Mouse (Mus musculus) left cerebral cortex, postnatal 14 days (tissue): Measurements from ENCODE around the gene Cic. TPM values are rescaled to one million over a fixed set of nuclear protein-coding genes. Genes with fewer than 3 reads are reported as not detected.

Experiments
- DNase-seq, 2 experiments: peaks; one replicate each; pipeline ENCODE4 v3.0.0; 2021 to 2022; ENCODE audit warnings: low spot score in 2 of 2, mixed read lengths in 1 of 2
- intact Hi-C: fragments of 180-260 bp; cut with DNase I; formaldehyde crosslinking; loops from one replicate; pipeline ENCODE4 v1.15.1; 2025
- total RNA-seq, 2 experiments: library from RNA; stranded (reverse); gene quantifications; 2 replicates each; pipeline ENCODE4 v1.2.3; 2021

Gene Cic
- total RNA-seq, 2 experiments from 2014 or later, result 246 to 255 TPM

DNA sequence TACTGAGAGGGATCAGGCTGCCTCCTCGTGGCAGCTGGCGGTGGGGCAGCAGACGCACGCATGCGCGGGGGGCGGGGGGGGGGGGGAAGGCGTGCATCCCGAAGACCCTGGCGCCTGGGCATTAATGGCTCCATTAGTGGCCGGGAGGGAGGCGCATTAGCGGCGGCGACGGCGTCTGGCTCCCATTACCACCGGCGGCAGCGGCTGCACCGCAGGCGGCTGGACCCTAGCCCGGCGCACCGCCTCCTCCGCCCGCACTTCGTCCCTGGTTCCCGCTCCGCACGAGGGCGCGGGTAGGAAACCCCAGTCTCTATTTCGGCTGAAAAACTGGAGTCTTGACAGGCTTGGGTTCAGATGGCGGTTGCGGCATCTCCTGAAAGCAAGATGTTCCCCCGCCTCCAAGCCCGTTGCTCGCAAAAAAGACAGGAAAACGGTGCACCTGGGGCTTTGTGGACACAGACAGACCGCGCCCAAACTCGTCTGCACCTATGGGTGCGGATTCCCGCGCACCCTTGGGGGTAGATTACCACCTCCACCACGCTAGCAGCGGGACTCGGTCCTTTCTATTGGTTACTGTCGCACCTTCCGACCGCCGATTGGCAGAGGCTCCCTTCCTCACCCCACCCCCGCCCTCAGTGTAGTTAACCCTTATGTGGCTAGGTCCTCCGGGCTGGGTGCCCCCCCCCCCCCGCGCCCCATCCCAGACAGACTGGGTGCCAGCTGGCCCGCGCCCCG lies 11.0 kb downstream of the Cic start:
- DNase-seq, result peak; percentile 86 to 94
- intact Hi-C loops, result loop anchor here (2.0 kb wide), 1 partner anchor 30 kb away; no protein-coding TSS in a partner anchor

DNA sequence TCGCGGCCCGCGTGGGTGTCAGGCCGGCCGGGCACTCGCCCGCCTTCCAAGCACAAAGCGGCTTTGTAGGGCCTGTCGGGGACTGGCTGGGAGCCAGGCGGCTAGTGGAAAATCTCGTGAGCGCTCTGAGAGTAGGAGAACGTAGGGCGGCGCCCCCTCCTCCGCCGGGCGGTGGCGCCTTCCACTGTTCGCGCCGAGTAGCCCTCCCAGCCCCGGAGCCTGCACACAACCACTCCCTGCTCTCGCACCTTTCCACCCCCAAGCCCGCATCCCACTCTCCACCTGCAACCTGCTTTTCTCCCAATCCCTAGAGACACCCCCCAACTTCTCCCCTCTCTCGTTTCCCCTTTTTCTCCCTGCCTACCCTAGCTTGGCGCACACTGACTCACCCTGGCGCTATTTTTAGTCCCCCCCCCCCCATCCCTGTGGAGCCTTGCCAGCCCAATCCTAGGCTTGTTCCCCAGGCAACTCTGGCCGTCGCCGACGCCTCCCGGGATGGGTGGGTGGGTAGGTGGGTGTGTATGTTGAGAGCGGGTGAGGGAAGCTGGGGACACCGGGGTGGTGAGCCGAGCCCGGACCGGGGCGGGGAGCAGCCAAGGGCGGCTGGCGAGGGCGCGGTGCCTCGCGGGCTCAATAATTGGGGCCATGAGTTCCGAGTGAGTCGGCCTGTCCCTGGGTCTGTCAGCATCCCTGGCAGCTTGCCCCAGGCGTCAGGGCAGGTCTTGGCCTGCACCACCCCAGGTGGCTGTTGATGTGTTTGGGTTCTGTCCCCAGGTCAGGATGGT lies 11.8 kb downstream of the Cic start:
- intact Hi-C loops, result loop anchor here (2.0 kb wide), 1 partner anchor 30 kb away; no protein-coding TSS in a partner anchor
- DNase-seq, result peak; percentile 93 to 97

- DNase-seq, result peak; percentile 49 to 69
- intact Hi-C loops, result loop anchor here (2.0 to 5.0 kb wide), 2 partner anchors 31 to 37 kb away; partner anchors contain the start of gene Megf8
Measured at GRCm38 (mm10) chr7:25279861-25280791, 12.6 kb downstream of the Cic start.

DNA sequence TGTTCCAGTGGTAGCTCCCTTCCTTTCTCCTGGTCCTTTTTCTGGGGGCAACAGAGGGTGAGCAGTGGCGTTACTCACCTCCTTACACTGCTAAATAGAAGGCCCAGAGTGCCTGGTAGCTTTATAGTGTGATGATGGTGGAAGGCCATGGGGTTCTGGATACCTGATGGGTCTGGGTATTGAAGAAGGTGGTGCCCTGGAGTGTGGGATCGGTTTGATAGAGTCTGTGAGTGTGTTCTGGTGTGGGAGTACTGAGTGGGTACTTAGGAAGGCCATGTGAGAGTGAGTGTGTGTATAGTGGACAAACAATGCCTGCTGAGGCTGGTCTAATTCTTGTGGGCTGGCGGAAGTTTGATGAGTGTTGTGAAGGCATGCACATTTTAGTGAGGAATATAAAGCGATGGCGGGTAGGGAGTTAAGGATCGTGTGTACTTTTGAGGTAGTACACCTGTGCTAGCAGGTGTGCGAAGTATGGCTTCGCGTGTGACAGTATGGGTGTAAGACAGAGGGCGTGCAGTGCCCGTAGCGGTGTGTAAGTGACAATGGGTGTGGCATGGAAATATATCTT lies 13.7 kb downstream of the Cic start:
- DNase-seq, result no peak
- intact Hi-C loops, result loop anchor here (5.0 kb wide), 1 partner anchor 36 kb away; the partner anchor contains the start of gene Megf8

DNA sequence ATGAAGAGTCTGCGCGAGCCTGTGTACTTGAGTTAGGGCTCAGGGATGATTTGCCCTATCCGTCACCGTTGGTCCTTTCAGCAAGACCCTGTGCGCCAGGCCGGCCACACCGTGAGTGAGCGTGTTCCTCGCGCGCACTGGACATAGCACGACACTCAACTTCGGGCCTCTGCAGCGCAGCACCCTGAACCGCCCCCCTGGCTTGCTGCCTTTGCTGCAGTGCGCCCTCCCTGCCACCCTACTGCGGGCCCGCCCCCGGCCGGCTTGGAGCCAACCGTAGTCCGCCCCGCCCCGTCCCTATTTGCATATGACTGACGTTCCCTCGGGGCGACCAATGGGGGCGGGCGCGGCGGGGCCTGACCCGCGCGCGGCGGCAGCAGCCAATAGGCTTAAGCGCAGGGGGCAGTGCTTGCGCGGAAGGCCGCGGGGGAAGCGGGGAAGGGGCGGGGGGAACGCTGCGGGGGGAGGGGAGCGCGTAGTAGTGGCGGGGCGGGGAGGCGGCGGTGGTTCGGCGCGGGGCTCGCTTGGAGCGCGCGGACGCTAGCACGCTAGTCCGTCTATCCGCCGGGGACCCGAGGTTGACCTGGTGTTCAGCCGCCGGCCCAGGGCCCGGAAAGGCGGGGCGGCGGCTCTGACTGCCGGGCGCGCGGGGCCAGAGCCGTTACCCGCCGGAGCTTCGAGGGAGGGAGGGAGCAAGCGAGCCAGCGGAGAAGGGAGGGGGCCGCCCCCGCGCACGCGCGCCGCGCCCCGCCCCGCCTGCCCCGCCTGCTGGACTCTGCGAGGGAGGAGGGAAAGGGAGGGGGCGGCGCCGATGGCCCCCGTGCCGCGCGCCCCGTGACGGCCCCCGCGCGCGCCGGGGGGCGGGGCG lies 14.5 kb downstream of the Cic start:
- intact Hi-C loops, result loop anchor here (5.0 kb wide), 1 partner anchor 35 kb away; the partner anchor contains the start of gene Megf8
- peak; percentile 97 to 98 for DNase-seq

DNA sequence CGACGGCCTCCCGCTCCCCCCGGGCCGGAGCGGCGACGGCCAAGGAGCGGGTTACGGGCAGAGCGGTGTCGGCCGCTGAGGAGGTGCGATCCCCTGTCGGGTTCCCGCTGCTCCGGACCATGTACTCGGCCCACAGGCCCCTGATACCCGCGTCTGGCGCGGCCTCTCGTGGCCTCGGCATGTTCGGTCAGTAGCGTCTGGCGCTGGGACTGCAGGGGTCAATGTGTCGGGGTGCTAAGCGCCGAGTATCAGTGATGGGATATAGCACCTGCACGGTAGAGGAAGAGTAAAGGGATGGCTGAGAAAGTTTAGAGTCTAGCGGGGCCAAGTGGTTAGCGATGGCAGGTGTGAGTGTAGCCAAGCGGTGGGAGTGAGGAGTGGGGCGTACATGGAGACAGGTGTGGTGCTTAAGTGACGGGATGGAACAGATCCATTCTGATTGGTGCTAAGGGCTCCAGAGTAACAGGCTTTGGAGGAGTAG lies 15.3 kb downstream of the Cic start:
- intact Hi-C loops, result loop anchor here (5.0 kb wide), 1 partner anchor 35 kb away; the partner anchor contains the start of gene Megf8
- peak in 1 of 2 experiments; percentile 55 for DNase-seq

- intact Hi-C loops, result loop anchor here (5.0 kb wide), 1 partner anchor 34 kb away; the partner anchor contains the start of gene Megf8
- no peak for DNase-seq
Measured at GRCm38 (mm10) chr7:25283637-25284036, 16.1 kb downstream of the Cic start.

- intact Hi-C loops, result loop anchor here (5.0 kb wide), 1 partner anchor 33 kb away; the partner anchor contains the start of gene Megf8
- DNase-seq, result no peak
Measured at GRCm38 (mm10) chr7:25284171-25284570, 16.7 kb downstream of the Cic start.

- DNase-seq, result no peak
- intact Hi-C loops, result loop anchor here (5.0 kb wide), 1 partner anchor 33 kb away; the partner anchor contains the start of gene Megf8
Measured at GRCm38 (mm10) chr7:25284766-25285165, 17.3 kb downstream of the Cic start.

GRCm38 (mm10) chr7:25285511-25286238 lies 18.2 kb downstream of the Cic start:
- DNase-seq, result no peak
- intact Hi-C loops, result no loop called here

GRCm38 (mm10) chr7:25286989-25287388 lies 19.5 kb downstream of the Cic start:
- intact Hi-C loops, result no loop called here
- no peak for DNase-seq

DNA sequence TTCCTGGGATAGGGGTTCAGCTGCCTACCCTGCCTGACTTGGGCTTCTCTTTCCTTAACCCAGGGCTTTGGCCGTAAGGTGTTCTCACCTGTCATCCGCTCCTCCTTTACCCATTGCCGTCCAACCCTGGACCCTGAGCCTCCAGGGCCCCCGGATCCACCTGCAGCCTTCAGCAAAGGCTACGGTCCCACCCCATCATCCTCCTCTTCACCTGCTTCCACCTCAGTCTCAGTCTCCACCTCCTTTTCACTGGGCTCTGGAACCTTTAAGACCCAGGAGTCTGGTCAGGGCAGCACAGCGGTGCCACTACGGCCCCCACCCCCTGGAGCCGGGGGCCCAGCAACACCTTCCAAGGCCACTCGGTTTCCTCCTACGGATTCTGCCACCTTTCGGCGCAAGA lies 20.5 kb downstream of the Cic start:
- no peak for DNase-seq
- intact Hi-C loops, result no loop called here

DNA sequence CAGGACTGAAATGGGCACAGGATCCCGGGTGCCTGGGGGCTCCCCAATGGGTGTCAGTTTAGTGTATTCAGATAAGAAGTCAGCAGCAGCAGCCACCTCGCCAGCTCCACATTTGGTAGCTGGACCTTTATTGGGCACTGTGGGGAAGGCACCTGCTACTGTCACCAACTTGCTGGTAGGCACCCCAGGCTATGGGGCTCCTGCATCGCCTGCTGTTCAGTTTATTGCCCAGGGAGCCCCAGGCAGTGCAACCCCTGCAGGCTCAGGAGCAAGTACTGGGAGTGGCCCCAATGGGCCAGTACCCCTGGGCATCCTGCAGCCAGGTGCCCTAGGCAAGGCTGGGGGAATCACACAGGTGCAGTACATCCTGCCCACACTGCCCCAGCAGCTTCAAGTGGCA lies 21.2 kb downstream of the Cic start:
- no peak for DNase-seq

DNA sequence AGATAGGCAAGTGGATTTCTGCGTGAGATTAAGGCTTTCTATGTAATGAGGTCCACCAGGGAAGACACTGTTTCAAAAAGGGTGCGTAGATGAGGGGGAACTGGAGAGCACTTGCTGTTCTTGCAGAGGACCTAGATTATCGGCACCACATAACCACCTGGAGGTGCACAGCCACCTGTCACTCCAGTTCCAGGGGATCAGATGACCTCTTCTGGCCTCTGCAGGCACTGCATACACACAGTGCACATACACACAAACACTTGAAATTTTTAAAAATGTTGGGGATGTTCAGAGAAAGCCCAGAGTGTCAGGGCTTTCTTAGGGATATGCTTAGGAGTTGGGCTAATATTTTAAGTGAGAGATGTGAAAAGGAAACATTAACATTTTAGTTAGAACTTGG lies 22.4 kb downstream of the Cic start:
- intact Hi-C loops, result no loop called here
- DNase-seq, result no peak

More for the DNA sequence above, 21.2 kb downstream of the Cic start:
- intact Hi-C loops, result no loop called here

GRCm38 (mm10) chr7:25290463-25290862 lies 23.0 kb downstream of the Cic start:
- DNase-seq, result no peak
- intact Hi-C loops, result no loop called here

DNA sequence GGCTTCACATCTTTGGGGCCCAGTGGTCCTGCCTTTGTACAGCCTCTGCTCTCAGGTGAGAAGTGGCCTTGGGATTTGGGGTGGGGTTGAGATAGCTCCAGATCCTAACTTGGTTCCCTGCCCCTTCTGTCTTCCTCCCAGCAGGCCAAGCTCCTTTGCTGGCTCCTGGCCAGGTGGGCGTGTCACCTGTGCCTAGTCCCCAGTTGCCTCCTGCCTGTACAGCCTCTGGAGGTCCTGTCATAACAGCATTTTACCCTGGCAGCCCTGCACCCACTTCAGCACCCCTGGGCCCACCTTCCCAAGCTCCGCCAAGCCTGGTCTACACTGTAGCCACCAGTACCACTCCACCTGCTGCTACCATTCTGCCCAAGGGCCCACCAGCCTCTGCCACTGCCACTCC lies 23.4 kb downstream of the Cic start:
- DNase-seq, result no peak
- intact Hi-C loops, result no loop called here

DNA sequence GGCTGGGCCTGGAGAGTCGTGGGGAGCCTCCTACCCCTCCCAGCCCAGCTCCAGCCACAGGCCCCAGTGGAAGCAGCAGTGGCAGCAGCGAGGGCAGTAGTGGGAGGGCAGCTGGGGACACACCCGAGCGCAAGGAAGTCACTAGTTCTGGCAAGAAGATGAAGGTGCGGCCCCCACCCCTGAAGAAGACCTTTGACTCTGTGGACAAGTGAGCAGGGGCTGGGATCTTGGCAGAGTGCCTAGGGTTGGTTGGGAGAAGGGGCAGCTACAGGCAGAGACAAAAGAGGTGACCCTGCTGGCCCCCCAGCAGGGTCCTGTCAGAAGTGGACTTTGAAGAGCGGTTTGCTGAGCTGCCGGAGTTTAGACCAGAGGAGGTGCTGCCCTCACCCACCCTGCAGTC lies 24.6 kb downstream of the Cic start:
- intact Hi-C loops, result no loop called here
- DNase-seq, result no peak
